Mouse (Mus musculus) spleen, adult 12 weeks (tissue): ENCODE data around the gene Prickle1.
A peak's percentile ranks its signal among the peaks of the same experiment; 100 is the strongest.

Experiments
- DNase-seq: peaks from one replicate; pipeline ENCODE4 v3.0.0; 2022; ENCODE audit warnings: low spot score

The Prickle1 gene

DNA sequence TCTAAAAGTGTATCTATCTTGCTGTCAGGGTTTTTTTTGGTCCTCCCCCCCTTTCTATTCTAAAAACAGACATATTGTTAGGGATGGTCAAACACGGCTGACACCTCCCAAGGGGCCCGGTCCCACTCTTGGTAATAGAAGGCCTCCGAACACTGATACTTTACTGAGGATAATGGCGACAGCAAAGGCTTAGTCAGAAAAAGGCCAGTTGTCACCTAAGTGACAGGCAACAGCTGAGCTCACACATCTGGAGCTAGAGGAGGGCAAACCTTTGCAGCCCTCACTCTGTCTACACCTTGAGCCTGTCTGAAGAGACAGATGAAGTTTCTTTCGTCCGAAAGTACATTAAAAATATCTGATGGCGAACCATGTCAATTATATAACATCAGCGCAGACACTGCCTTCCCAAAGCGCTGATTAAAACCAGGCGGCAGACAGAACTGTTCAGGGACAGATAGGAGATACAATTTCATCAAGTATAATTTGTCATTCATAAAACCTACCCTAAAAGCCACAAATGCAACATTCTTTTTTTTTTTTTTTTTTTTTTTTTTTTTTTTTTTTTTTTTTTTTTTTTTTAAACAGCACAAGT is 1.3 kb downstream of the Prickle1 start:
- DNase-seq: no peak

GRCm38 (mm10) chr15:93592596-93592995 is 3.1 kb downstream of the Prickle1 start:
- no peak for DNase-seq

- DNase-seq: no peak
Observed at GRCm38 (mm10) chr15:93591831-93592321, 3.8 kb downstream of the Prickle1 start.

DNA sequence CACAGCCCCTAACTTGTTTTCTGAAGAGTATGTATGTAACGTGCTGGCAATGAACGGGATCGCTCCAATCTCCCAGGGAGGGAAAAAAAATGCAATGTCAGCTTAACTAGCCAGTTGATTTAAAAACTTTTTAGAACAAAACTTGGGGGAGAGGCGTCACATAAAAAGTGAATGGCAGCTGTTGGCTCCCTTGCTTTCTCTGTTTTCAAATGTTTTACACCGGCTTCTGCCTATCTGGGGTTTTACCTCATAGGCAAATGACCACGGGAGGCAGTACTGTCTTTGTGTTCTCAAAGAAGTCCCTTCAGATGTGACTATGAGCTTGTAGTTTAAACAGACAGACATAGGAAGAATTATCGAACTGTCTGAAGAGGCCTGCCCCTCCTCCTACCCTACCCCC is 4.3 kb downstream of the Prickle1 start:
- DNase-seq: no peak

DNA sequence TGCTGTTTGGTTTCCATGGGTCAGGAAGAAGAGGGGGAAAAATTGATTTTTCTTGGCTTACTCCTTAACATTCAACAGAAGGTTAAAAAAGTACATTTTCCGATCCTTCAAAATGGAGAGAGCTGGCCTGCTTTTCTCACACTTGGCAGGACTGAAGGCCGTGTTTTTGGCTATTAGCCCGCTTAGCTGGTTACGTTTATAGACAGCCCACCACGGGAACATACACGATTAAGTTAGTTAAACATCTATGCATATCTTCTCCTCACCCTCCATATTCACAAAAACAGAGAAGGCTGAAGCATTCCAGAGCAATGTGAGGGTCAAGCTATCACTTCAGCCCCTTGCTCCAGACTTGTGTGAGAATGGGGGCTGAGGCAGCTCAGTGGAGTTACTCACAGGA is 7.3 kb downstream of the Prickle1 start:
- DNase-seq: no peak

GRCm38 (mm10) chr15:93587660-93588059 is 8.0 kb downstream of the Prickle1 start:
- DNase-seq: no peak

DNA sequence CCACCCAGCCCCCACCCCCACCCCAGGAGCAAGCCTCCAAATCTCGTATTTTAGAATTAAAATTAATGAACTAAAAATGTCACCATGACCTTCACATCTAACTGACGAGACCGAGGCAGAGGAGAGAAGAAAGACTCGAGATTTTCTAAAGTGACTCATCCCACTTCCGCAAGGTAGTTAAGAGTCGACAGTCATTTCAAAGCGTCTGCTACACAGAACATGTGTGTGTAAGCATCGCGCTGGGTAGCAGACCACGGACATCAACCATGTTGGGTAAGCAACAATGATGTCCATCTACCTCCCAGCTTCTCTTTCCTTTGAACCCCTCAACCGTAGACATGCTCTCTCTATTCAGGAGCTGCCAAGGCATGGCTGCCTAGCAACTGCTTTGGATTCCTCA is 12.6 kb downstream of the Prickle1 start:
- no peak for DNase-seq

DNA sequence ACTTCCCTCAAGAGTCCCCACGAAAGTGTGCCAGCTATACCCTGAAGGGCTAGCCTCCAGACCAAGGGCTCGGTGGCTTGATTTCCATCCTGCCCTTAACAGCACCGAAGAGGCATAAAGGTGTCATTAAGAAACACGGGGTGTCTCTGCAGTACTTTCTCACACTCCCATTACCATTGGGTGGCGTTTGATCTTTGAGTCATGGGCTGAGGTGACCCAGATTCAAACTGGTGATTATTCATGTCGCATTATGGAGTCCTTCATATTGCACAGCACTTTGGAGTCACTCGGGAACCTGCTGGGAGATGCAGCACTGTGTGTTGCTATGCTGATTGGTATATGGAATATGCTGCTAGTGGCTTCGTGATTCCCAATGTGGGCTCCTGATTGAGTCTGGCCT is 14.0 kb downstream of the Prickle1 start:
- no peak for DNase-seq

DNA sequence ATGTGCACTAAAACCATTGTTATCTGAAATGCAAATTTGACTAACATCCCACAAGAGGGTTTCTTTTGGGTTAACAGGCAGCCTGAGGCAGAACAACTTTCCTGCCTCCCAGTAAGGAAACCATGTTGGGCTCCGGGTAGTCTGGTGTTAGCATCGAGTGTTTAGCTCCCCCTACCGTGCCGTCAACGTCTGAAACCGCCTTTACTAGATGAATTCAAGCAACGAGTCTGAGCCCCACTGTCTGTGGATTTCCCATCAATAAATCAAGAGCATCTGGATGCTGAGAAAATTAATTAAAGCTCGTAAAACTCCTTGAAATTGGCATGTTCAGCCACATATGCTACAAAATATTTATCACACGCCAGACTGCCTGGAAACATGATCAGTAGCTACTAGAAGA is 15.8 kb downstream of the Prickle1 start:
- DNase-seq: no peak

DNA sequence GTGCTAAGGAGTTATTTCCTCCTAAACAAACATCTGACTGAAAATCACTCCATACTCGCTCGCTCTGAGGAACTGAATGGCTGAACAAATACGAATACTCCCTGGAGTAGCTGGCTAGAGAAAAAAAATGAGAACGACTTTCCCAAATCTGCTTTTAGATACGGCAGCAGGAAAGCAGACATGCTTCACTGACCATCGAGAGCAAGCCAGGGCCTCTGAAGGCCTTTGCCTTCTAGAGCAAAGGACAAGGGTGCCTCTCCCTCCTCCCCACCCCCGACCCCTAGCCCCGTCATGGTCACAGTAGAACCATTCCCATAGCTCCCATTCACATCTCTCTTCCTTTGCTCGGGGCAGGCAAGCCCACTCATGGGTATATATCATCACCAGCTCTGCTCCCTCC is 16.6 kb downstream of the Prickle1 start:
- DNase-seq: no peak

GRCm38 (mm10) chr15:93576361-93576760 is 19.3 kb downstream of the Prickle1 start:
- DNase-seq: no peak

DNA sequence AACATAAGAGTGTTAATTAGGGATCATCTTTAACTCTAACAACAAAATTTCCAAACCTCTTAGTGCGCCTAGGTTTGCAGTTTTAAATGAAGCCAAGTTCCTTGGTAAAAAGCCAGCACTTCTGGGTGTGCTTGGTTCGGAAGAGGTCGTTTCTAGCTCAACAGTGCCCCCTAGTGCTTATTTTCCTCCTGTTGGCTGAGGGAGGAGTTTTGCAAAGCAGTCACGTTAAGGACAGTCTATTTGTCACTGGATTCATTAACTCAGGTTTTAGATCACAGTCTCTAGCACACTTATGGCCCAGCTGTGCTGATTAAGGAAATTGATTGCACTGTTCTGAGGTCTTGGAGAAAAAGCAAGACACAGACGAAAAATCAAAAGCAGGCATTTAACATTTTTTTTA is 19.8 kb downstream of the Prickle1 start:
- DNase-seq: peak; percentile 34

DNA sequence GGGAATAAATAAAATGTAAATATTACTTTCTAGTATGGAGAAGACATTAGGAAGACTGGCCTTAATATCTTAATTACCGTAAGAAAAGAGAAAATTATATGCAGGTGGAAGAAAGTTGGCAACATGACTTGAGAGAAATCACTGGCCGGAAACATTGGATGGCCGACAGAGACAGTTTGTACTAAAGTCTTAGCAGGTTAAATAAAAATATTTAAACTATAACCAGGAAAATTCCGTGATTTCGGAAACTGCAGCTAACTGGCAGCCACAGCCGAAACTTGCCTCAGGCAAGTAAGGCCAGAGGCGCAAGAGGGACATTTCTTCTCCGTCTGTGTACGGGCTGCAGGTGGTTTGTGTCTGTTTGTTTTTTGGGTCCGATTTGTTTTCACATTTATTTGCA is 22.8 kb downstream of the Prickle1 start:
- DNase-seq: no peak

- no peak for DNase-seq
Observed at GRCm38 (mm10) chr15:93570881-93571495, 24.7 kb downstream of the Prickle1 start.

DNA sequence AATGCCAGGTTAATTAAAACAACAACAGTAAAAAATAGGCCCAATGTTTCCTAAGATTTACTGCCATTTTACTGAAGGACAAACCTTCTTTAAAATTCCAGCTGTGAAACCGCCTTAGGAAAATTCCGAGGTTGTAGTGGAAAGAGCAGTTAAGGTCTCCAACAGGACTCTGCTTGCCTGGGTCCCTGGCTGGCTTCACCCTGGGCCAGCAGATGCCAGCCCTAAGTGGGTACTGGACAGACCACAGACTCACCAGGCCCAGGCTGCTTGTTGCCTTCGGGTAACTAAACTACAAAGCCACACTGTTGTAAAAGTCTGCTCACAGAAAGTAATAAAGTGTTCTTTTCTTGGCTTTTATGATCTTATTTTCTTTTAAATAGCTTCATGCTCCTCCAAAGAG is 26.8 kb downstream of the Prickle1 start:
- DNase-seq: no peak

DNA sequence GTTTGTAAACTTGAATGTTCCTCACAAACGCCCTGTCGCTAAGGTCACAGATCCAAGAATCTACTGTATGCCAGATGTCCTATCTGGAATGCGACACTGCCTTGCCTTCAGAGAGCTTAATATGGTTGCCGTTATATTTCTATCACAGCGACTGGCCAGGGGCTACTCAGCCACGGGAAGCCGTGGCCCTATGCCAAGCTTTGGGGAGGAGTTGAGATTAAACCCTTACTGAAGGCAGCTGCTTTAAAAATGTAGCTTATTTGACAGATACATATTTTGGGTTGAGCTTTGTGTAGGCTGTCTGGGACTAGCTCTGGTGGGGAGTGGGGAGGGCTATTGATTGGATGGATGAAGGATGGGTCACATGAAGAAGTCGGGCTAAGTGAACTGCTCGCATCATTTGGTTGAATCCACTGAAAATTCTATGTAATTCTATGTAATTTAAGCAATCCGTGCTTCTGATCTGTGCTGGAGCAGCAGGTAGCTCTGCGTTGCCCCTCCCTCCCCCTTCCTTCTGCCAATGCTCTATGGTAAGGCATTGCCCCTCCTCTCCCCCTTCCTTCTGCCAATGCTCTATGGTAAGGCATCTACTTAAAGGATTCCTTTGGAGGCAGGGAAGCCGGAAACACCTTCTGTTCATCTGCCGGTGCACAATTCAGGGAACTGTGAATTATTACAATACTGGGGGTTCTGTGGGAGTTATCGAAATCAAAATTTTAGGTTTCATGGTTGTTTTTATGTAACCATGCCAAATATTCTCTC is 28.0 kb downstream of the Prickle1 start:
- DNase-seq: no peak

GRCm38 (mm10) chr15:93563491-93563890 is 32.2 kb downstream of the Prickle1 start:
- DNase-seq: no peak

GRCm38 (mm10) chr15:93561540-93561939 is 34.2 kb downstream of the Prickle1 start:
- no peak for DNase-seq

GRCm38 (mm10) chr15:93558421-93558820 is 37.3 kb downstream of the Prickle1 start:
- DNase-seq: no peak

DNA sequence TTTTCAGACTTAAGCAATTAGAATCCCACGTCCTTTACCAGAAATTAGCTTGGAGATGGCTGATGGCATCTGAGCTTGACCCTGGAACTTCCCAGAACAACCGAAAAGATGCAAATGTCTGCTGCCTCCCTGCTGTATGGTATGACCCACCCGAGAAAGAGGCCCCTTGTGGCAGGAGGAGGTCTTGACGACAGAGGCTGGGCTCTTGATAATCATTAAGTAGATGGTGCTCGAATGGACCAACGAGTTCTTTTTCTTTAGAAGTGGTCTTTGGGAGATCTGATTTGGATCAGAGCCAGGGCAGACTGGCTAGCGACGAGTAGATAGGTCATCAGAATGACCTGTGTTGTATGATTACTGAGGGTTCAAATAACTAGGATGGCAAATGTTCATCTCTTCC is 40.0 kb downstream of the Prickle1 start:
- no peak for DNase-seq

DNA sequence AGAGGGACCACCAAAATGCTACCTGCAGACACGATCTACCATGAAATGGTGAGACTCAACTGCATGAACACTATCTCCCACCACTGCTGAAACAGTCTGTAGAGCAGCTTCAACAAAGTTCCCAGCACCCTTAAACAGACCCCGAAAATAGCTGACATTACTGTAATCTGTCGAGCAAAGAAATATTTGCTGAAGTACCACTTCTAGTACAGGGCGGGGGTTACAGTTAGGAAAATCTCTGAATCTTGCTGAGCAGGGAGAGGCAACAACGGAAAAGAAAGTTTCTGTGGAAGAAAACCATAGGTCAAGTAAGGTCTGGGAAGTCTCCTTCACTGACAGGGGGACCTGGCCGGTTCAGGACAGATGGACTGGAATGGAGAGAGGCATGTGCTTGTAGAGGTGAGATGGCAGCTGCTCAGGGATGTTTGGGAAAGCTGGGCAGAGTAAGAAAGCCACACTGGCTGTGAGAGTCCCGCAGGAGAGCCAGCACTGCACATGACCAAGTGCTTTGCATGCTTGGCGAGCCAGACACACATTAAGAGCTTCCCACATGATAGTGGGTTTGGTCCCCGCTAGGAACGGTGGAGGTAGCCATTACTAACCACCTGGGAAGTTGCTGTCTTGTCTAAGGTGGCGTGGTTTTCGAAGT is 41.4 kb downstream of the Prickle1 start:
- no peak for DNase-seq

DNA sequence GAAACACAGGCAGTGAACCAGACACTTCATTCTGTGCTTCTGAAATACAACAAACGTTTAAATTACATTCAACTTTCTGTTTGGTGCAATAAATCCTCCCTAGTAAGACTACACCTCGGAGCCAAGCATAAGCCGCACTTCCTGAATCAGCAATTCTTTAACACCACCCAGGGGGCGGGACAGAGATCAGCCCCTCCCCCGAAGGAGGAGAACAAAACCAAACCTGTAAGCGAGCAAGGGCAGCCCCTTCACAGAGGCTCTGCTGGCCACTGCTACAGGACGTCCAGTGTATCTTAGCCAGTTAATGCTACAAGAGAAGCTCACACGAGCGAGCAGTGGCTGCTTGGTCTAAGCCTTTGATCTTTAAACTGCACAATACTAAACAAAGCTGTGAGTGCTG is 43.5 kb downstream of the Prickle1 start:
- peak; percentile 42 for DNase-seq

- DNase-seq: no peak
Observed at GRCm38 (mm10) chr15:93548297-93548696, 47.4 kb downstream of the Prickle1 start.
